Mouse (Mus musculus) urinary bladder, postnatal 25 days (tissue): ENCODE results near the gene Olfr1494.

ENCODE experiments used
- DNase-seq: peaks from one replicate; pipeline ENCODE4 v3.0.0; 2022; ENCODE audit warnings: low spot score

Olfr1494 gene

GRCm38 (mm10) chr19:13739428-13739827 is at the start of gene Olfr1494:
Olfr1494 (plus strand) TSS chr19:13739728.
- DNase-seq, result no peak

- no peak for DNase-seq
Observed at GRCm38 (mm10) chr19:13696968-13697367, 42.6 kb upstream of the Olfr1494 start, which contains the start of gene Olfr1491. Olfr1491 (plus strand) TSS chr19:13697268.

- no peak for DNase-seq
Observed at GRCm38 (mm10) chr19:13722978-13723377, 16.6 kb upstream of the Olfr1494 start, which contains the start of gene Olfr1493-ps1. Olfr1493-ps1 (plus strand) TSS chr19:13723278.

GRCm38 (mm10) chr19:13749366-13749765 is 9.8 kb downstream of the Olfr1494 start:
- no peak for DNase-seq

GRCm38 (mm10) chr19:13764306-13764705 is 24.8 kb downstream of the Olfr1494 start, which contains the start of gene Olfr1495:
Olfr1495 (plus strand) TSS chr19:13764606.
- DNase-seq, result no peak

- DNase-seq, result no peak
Observed at GRCm38 (mm10) chr19:13768565-13769276, 29.2 kb downstream of the Olfr1494 start.

GRCm38 (mm10) chr19:13777578-13777977 is 38.0 kb downstream of the Olfr1494 start, which contains the start of gene Olfr1496:
Olfr1496 (plus strand) TSS chr19:13777878.
- no peak for DNase-seq

- no peak for DNase-seq
Observed at GRCm38 (mm10) chr19:13798102-13798501, 58.6 kb downstream of the Olfr1494 start, which contains the start of gene Olfr1497. Olfr1497 (minus strand) TSS chr19:13798202.
